Mouse (Mus musculus): ENCODE data around the gene Rbm5.

The Rbm5 gene

GRCm38 (mm10) chr9:107734567-107734971 lies 36.2 kb downstream of the Rbm5 start:
- in situ Hi-C loops (cut with MboI) = no loop called here

- in situ Hi-C loops (cut with MboI) = no loop called here
These were observed 41.1 kb downstream of the Rbm5 start for GRCm38 (mm10) chr9:107729709-107730108.

GRCm38 (mm10) chr9:107728919-107729670 lies 41.7 kb downstream of the Rbm5 start:
- in situ Hi-C loops (cut with MboI) = no loop called here

- in situ Hi-C loops (cut with MboI) = no loop called here
These were observed 43.8 kb downstream of the Rbm5 start for GRCm38 (mm10) chr9:107727041-107727440.

- in situ Hi-C loops (cut with MboI) = no loop called here
These were observed 46.0 kb downstream of the Rbm5 start for GRCm38 (mm10) chr9:107724796-107725195.

GRCm38 (mm10) chr9:107723794-107724531 lies 46.8 kb downstream of the Rbm5 start:
- in situ Hi-C loops (cut with MboI) = no loop called here

- in situ Hi-C loops (cut with MboI) = no loop called here
These were observed 47.5 kb downstream of the Rbm5 start for GRCm38 (mm10) chr9:107723292-107723691.

GRCm38 (mm10) chr9:107718781-107719540 lies 51.8 kb downstream of the Rbm5 start:
- in situ Hi-C loops (cut with MboI) = no loop called here

GRCm38 (mm10) chr9:107716951-107717350 lies 53.8 kb downstream of the Rbm5 start:
- in situ Hi-C loops (cut with MboI) = no loop called here

GRCm38 (mm10) chr9:107715632-107716031 lies 55.2 kb downstream of the Rbm5 start:
- in situ Hi-C loops (cut with MboI) = no loop called here

- in situ Hi-C loops (cut with MboI) = no loop called here
These were observed 56.4 kb downstream of the Rbm5 start for GRCm38 (mm10) chr9:107714221-107714952.

GRCm38 (mm10) chr9:107709697-107710483 lies 60.9 kb downstream of the Rbm5 start, which contains the start of gene Sema3f:
Gene Sema3f, minus strand, starts transcription at chr9:107710475.
- in situ Hi-C loops (cut with MboI) = no loop called here

- in situ Hi-C loops (cut with MboI) = no loop called here
These were observed 61.6 kb downstream of the Rbm5 start for GRCm38 (mm10) chr9:107709096-107709696.

GRCm38 (mm10) chr9:107708439-107709095 lies 62.2 kb downstream of the Rbm5 start:
- in situ Hi-C loops (cut with MboI) = no loop called here

GRCm38 (mm10) chr9:107707701-107708438 lies 62.9 kb downstream of the Rbm5 start:
- in situ Hi-C loops (cut with MboI) = no loop called here

GRCm38 (mm10) chr9:107706781-107707211 lies 64.0 kb downstream of the Rbm5 start:
- in situ Hi-C loops (cut with MboI) = no loop called here

- in situ Hi-C loops (cut with MboI) = no loop called here
These were observed 67.3 kb downstream of the Rbm5 start for GRCm38 (mm10) chr9:107703337-107704122.

GRCm38 (mm10) chr9:107702606-107703185 lies 68.1 kb downstream of the Rbm5 start:
- in situ Hi-C loops (cut with MboI) = no loop called here
